Mouse (Mus musculus): ENCODE data around the gene Cd5.

The Cd5 gene

DNA sequence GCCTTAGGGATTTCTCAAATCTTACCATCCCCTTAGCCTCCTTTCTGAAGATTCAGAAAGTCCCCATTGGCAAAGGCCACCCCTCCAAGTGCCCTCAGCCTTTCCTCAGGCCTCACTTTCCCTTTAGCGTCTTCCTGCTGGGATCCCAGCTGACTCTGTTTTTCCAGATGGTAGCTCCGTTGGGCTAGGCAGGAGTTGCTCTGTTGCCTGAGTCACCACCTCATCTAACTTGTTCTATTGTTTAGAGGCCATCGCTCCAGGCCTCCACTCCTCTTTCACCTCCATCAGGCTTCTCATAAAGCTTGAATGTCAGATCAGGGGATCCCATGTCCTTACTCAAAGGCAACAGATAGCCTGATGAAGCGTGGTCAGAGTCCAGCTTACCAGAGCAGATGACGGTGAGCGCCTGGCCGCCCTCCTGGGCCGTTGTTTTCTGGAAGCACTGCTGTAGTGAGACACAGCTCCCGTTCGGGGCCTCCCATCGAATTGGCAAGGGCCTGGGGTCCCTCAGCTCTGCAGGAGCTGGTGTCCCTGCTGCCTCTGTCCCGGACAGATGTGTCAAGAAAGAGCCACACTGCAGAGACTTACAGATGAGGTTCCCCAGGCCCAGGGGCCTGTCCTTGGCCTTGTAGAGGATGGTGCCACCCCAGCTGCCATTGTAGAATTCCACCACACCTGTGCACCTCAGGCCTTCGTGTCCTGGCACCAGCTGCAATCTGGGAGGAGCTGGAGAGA is 14.0 kb downstream of the Cd5 start:
- no peak for DNase-seq

DNA sequence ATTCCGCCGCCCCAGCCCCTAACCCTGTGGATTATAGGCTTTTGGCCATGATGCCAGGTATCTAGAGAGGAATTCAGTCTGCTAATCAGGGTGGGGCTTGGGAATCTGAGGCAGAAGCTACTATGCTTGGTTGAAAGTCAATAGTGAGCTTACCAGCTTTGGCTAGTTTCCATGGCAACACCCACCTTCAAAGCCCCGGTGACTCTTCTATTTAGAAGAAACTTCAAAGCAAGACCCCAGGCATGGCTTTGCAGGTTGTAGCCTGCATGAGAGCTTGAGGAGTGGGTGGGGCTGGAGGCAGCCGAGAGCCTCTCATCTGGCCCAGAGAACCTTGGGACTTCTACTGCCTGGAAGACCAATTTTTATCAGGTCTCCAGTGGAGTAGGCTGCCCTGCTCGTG is 15.2 kb downstream of the Cd5 start:
- no peak for DNase-seq

- DNase-seq: no peak
Measured at GRCm38 (mm10) chr19:10723084-10723483, 15.7 kb downstream of the Cd5 start.

GRCm38 (mm10) chr19:10721064-10721463 is 17.7 kb downstream of the Cd5 start:
- DNase-seq: no peak

DNA sequence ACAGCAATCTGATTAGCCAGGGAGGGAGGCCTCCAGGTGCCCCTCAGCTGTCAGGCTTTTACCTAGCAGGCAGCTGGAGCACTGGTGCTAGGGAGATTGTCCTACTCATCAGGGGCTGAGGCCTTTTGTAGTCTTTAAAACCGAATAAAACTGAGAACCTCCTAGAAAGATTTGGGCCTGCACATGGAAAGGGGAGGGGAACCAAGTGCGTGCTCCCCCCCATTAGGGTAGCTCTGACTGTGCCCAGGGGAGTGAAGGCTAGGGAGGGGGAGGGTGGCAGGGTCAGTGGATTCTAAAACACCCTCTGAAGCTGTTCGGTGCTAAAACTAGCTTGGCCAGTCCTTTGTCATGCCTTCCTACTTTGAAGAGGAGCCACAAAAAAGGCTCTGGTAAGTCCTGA is 18.3 kb downstream of the Cd5 start:
- DNase-seq: no peak

- DNase-seq: no peak
Measured at GRCm38 (mm10) chr19:10719751-10720150, 19.1 kb downstream of the Cd5 start.

DNA sequence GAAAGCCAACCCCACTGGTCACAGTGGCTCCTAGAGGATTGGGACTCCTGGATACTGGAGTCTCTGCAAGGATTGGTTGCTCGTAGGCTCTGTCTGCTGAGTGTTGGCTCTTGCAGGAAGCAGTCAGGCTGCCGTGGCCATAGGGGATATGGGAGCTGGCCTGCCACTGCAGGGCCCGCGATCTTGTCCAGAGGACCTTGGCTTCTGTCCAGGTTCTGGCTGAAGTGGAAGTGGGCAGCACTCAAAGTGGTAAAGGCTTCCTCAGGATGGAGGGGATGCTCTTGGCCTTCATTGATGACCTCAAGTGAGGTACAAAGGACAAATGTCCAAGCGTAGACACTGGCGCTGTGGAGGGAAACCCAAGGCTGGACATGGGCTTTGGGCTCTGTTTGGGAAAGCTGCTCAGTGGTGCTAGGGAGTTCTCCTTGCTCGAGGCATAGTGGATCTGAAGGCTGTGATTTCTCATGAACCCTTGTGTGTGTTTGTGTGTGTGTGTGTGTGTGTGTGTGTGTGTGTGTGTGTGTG is 20.5 kb downstream of the Cd5 start:
- DNase-seq: no peak

DNA sequence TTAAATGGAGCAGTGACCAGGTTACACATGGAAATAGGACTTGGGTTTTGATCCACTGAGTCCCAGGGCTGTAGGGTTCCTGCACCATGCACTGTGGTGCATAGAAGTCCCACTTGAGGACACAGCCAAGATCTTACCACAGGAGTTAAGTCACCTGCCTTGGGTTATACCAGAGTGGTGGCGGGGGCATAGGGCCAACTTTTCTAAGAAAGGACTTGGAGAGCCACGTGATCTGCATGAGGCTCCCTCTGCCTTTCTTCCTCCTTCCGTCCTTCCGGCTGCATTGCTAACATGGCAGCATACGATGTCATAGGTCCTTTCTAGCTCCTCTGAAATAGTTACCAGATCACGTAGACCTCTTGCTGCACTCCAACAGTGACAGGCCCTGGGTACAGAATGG is 23.3 kb downstream of the Cd5 start:
- no peak for DNase-seq

- DNase-seq: no peak
Measured at GRCm38 (mm10) chr19:10714682-10715475, 23.9 kb downstream of the Cd5 start.

- no peak for DNase-seq
Measured at GRCm38 (mm10) chr19:10714168-10714567, 24.6 kb downstream of the Cd5 start.

DNA sequence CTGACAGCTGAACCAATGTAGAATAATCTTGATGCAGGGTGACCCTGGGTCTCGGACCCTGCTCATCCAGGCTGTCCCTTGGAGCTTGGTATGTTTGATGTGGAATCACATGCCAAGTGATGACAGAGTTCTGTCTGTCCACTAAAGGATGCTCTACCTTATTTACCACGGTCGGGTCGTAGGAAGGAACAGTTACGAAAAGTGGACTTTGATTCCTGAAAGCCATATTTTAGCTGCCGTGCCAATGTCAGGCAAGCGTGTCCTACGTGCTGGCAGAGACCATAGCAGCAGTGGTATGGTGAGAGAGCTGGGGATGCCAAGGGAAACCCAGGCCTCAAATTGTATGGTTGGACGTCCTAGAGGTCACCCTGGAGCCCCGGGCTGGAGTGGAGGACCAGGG is 25.3 kb downstream of the Cd5 start:
- no peak for DNase-seq

GRCm38 (mm10) chr19:10712646-10713045 is 26.2 kb downstream of the Cd5 start:
- no peak for DNase-seq

- DNase-seq: no peak
Measured at GRCm38 (mm10) chr19:10712194-10712593, 26.6 kb downstream of the Cd5 start.

DNA sequence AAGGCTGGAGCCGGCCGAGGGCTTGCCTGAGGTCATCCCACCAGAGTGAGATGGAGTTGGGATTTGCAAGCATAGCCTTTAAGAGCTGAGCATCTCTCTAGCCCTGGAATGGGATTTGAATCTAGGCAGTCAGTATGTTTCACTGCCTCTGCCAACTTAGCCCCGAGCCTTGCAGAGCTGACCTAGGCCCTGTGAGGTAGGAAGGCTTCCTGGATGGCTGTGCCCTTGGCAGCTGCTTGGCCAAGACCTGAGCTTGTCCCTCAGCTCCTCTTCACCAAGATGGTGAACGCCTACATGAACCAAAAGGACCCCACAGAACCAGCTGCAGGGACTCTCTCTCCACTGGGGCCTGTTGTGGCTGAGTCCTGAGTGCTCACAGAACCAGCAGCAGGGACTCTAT is 28.1 kb downstream of the Cd5 start:
- DNase-seq: no peak

GRCm38 (mm10) chr19:10710088-10710511 is 28.7 kb downstream of the Cd5 start:
- DNase-seq: peak; percentile 74

DNA sequence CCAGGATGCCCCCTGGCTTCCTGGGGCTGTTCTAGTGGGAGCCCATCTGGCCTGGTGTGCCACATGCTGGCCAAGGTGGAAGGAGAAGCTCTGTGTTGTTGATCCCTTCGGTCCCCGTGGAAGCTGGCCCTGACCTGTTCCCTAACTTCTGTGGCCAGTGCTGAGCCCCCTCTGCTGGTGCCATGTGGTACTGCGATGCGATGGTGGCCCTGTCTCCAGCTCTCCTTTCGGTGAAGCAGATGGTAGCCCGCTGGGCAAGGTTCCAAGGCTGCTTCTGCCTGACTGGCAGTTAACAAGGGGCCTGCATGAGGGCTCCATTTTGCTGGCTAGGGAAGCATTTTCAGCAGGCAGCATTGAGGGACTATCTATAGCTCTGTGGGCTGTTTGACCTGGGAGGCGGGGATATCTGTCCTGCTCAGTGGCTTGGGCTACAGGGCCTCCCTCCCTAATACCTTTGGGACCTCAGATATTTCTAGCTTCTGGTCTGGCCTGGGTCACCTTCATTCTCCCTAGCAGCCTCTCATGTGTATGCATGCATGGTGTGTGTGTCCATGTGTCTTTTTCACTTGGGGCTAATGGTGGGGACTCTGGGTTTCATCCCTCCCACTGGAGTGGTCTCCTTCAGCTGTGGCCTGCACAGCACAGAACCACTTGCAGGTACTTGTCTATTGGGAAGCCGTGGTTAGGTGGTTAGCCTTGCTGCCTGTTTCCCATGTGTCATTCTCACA is 29.3 kb downstream of the Cd5 start:
- DNase-seq: peak; percentile 95

DNA sequence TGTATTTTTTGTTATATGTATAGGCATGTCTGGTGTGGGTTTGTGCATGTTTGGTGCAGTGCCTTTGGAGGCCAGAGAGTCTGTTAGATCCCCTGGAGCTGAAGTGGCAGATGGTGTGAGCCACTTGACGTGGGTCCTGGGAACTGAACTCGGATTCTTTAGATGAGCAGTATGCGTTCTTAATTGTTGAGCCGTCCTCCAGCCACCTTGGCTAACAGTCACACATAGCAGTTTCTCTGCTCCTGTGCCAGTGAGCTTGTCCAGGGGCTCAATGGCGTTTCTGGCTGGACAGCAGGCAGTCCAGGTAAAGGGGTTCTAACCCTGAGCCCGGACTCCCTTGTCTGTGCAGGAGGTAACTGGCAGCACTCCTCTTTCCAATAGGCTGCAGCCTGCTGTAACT is 29.9 kb downstream of the Cd5 start:
- DNase-seq: no peak

GRCm38 (mm10) chr19:10707881-10708280 is 30.9 kb downstream of the Cd5 start:
- no peak for DNase-seq

DNA sequence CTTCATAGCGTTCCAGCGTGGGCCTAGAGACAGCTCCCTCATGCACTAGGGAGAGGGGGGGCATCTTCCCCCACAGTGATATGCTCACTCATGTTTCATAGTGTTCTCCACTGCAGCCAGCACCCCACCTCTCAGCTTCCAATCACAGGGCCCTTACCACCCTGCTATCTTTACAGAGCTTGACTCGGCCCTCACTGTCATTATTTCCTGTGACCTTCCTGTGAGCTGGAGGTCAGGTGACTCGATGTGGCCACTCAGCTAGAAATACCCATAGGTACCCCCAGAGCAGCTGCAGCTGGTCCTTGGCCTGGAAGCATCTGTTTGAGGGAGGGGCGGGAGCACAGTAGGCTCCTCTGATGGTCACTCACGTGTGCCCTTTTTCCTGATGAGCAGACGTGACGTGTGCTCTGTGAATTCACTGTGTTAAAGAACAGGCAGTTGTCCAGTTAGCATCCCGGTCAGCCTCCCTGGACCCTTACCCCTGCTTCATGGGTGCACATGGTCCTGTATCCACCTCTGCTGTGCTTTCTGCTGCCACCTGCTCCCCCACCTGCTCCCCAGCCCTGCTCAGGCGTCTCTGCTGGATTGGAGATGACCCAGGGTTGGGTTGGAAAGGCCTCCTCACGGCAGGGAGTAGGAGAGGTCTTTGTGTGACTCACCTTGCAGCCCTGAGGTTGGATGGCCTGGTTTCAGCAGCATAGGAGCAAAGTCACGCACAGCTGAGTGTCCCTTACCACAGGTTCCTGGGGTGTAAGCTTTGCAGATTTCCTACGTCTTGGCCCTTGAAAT is 31.5 kb downstream of the Cd5 start:
- no peak for DNase-seq

GRCm38 (mm10) chr19:10703470-10703869 is 35.3 kb downstream of the Cd5 start:
- DNase-seq: no peak

DNA sequence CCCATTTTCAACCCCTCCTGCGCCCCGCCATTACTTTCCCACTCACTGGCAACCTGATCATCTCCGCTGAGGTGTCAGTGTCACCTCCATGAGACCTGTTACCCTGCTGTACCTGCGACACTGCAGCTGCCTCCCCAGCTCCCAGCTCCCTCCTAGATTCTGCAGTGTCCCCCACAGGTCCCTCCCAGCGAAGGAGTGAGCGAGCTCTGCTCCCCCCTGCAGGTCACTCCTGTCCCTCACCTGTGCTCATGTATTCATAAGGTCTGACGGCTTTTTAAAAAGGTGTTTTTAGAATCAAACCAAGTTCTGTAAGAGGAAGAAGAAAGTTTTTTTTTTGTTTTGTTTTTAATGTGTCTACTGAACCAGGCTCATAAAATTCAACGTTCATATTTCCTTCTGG is 36.7 kb downstream of the Cd5 start:
- no peak for DNase-seq

DNA sequence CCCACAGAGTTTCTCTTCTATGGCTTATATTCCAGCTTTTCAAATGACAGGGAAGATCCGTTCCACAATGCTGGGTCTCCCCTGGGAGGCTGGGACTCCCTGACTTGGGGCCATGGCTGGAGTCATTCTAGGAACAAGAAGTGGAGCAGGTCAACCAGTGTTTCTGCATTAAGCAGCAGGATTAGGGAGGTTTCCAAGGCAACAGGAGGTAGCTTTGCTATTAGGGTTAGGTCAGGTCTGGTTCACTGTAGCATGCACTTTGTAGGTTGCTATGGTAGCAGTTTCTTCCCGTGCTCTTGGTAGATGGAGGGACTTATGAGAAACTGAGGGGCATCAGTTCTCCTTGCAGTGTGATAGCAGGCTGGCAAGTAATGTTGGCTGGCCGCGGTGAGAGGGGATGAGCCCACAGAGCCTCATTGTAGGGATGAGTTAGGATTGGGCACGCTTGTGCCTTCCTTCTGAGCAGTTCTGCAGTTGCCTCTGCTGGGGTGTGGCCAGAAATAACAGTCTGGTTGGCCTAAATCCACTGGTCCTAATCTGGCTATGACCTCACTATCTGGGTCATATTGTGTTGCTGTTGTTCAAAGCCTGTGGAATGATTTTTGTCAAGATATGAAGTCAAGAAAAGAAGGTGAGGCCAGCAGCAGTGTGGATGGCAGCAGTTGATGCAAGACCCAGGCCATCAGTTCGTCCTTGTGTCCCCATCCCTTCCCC is 37.6 kb downstream of the Cd5 start:
- no peak for DNase-seq

Data from kidney, adult 11 months (tissue).